ENCODE assay signal across 8 mouse cellular contexts in genomic region chrX:163957803-163958466, GRCm38 (mm10). TPM values are rescaled to one million over a fixed set of nuclear protein-coding genes. Genes with fewer than 3 reads are reported as not detected.
DNase-seq lines count a peak whose midpoint lies in the region; ATAC-seq and TF ChIP-seq lines count a peak whose summit lies in the region.

No protein-coding gene starts in this region.

- WGBS in embryonic facial prominence, embryonic 11.5 days: 11% methylated on average over 38 of the region's 67 CpGs
- WGBS in kidney, embryonic 15.5 days: 25% methylated on average over 57 of the region's 67 CpGs
- 17% methylated on average over 34 of the region's 67 CpGs for WGBS in lung, embryonic 14.5 days
- 20% methylated on average over 39 of the region's 67 CpGs for WGBS in neural tube, embryonic 14.5 days

- H3K4me3 ChIP-seq in embryonic facial prominence, embryonic 11.5 days (ENCODE audit: low read depth, low read length): peak overlapping the region; percentile 54
- peak overlapping the region; percentile 71 for H3K4me3 ChIP-seq in kidney, embryonic 15.5 days (replicated peaks)
- peak overlapping the region; percentile 60 for H3K4me3 ChIP-seq in lung, embryonic 14.5 days (ENCODE audit: low read depth, low read length)
- H3K4me3 ChIP-seq in neural tube, embryonic 14.5 days (ENCODE audit: low read depth, low read length): peak overlapping the region; percentile 54
- H3K4me3 ChIP-seq in testis, adult 2 months (ENCODE audit: control insufficient read depth, low read depth, low read length): peak overlapping the region; percentile 96

- H3K9me3 ChIP-seq in embryonic facial prominence, embryonic 11.5 days (replicated peaks; ENCODE audit: control insufficient read depth, low read length): no peaks in the 10 kb centered on the region
- H3K9me3 ChIP-seq in kidney, embryonic 15.5 days (replicated peaks): no peaks in the 10 kb centered on the region
- H3K9me3 ChIP-seq in lung, embryonic 14.5 days (ENCODE audit: low read depth, low read length): no peaks in the 10 kb centered on the region
- H3K9me3 ChIP-seq in neural tube, embryonic 14.5 days (ENCODE audit: control insufficient read depth, low read length): no peaks in the 10 kb centered on the region

- peak; percentile 89 for DNase-seq in CD4-positive, CD25-positive, alpha-beta regulatory T cell, adult 2 months (ENCODE audit: low read depth, low spot score)
- peak; percentile 69 to 86 for DNase-seq in adrenal gland, postnatal 36 days
- peak; percentile 69 for DNase-seq in embryonic facial prominence, embryonic 11.5 days (ENCODE audit: low spot score)
- DNase-seq in heart, adult 9 months (ENCODE audit: low spot score in 2 of 2): peak; percentile 13 to 58
- peak; percentile 71 for DNase-seq in lung, embryonic 14.5 days

- peak; percentile 91 for ATAC-seq in embryonic facial prominence, embryonic 11.5 days (replicated peaks; ENCODE audit: insufficient number of reproducible peaks, low FRiP score, low TSS enrichment, low read depth)
- ATAC-seq in kidney, embryonic 15.5 days (replicated peaks; ENCODE audit: low FRiP score): peak; percentile 95
- ATAC-seq in lung, embryonic 14.5 days (ENCODE audit: insufficient read depth): peak; percentile 94
- ATAC-seq in neural tube, embryonic 14.5 days (ENCODE audit: low read depth): peak; percentile 95

- H3K27me3 ChIP-seq in embryonic facial prominence, embryonic 11.5 days (ENCODE audit: control insufficient read depth, insufficient read depth, low read length): no peaks in the 10 kb centered on the region
- peaks cover 14% of the 10 kb centered on the region for H3K27me3 ChIP-seq in kidney, embryonic 15.5 days
- H3K27me3 ChIP-seq in lung, embryonic 14.5 days (ENCODE audit: insufficient read depth, low read length): no peaks in the 10 kb centered on the region
- no peaks in the 10 kb centered on the region for H3K27me3 ChIP-seq in neural tube, embryonic 14.5 days (ENCODE audit: control insufficient read depth, insufficient read depth, low read length)
- no peaks in the 10 kb centered on the region for H3K27me3 ChIP-seq in testis, adult 2 months (ENCODE audit: control insufficient read depth, insufficient read depth, low read length)

- peak; percentile 43; the same call in 1 of the 2 replicates for TF ChIP-seq POLR2A in testis, adult 2 months (IDR thresholded peaks at IDR 0.05; ENCODE audit: control insufficient read depth, low read depth, low read length)

- H3K4me1 ChIP-seq in embryonic facial prominence, embryonic 11.5 days (ENCODE audit: control insufficient read depth, insufficient read depth, low read length): no peaks in the 10 kb centered on the region
- H3K4me1 ChIP-seq in kidney, embryonic 15.5 days: peaks cover 7% of the 10 kb centered on the region; the same call in 1 of the 2 replicates
- no peaks in the 10 kb centered on the region for H3K4me1 ChIP-seq in lung, embryonic 14.5 days (ENCODE audit: insufficient read depth)
- H3K4me1 ChIP-seq in neural tube, embryonic 14.5 days (ENCODE audit: control insufficient read depth, insufficient read depth, low read length): no peaks in the 10 kb centered on the region
- no peaks in the 10 kb centered on the region; the same call in 1 of the 2 replicates for H3K4me1 ChIP-seq in testis, adult 2 months (ENCODE audit: control insufficient read depth, insufficient read depth, low read length)

- peak overlapping the region; percentile 45 for H3K4me2 ChIP-seq in embryonic facial prominence, embryonic 11.5 days (ENCODE audit: low read depth, low read length)
- H3K4me2 ChIP-seq in kidney, embryonic 15.5 days: peak overlapping the region; percentile 59
- H3K4me2 ChIP-seq in lung, embryonic 14.5 days: peak overlapping the region; percentile 63
- peak overlapping the region; percentile 50 for H3K4me2 ChIP-seq in neural tube, embryonic 14.5 days (ENCODE audit: low read depth, low read length)

- H3K27ac ChIP-seq in embryonic facial prominence, embryonic 11.5 days (replicated peaks; ENCODE audit: low read depth, low read length): peak overlapping the region; percentile 95
- peak overlapping the region; percentile 99 for H3K27ac ChIP-seq in kidney, embryonic 15.5 days
- H3K27ac ChIP-seq in lung, embryonic 14.5 days (ENCODE audit: low read depth): peak overlapping the region; percentile 99
- H3K27ac ChIP-seq in neural tube, embryonic 14.5 days (ENCODE audit: low read depth, low read length): peak overlapping the region; percentile 94
- peak overlapping the region; percentile 99 for H3K27ac ChIP-seq in testis, adult 2 months (ENCODE audit: control insufficient read depth, insufficient read depth, low read depth, low read length)

- no peak for TF ChIP-seq CTCF in lung, embryonic 14.5 days (IDR thresholded peaks at IDR 0.05; ENCODE audit: low read depth)
- TF ChIP-seq CTCF in testis, adult 2 months (IDR thresholded peaks at IDR 0.05; ENCODE audit: control insufficient read depth, insufficient read depth, insufficient replicate concordance, low read depth, low read length): no peak

- peak overlapping the region; percentile 77 for H3K9ac ChIP-seq in embryonic facial prominence, embryonic 11.5 days (replicated peaks; ENCODE audit: low read length)
- H3K9ac ChIP-seq in kidney, embryonic 15.5 days: peak overlapping the region; percentile 77
- peak overlapping the region; percentile 80 for H3K9ac ChIP-seq in lung, embryonic 14.5 days
- H3K9ac ChIP-seq in neural tube, embryonic 14.5 days (replicated peaks; ENCODE audit: low read depth, low read length): peak overlapping the region; percentile 72

- H3K36me3 ChIP-seq in embryonic facial prominence, embryonic 11.5 days (replicated peaks; ENCODE audit: control insufficient read depth, insufficient read depth, low read depth, low read length): no peaks in the 10 kb centered on the region
- H3K36me3 ChIP-seq in kidney, embryonic 15.5 days: peaks cover 30% of the 10 kb centered on the region
- peaks cover 27% of the 10 kb centered on the region for H3K36me3 ChIP-seq in lung, embryonic 14.5 days (ENCODE audit: insufficient read depth)
- no peaks in the 10 kb centered on the region for H3K36me3 ChIP-seq in neural tube, embryonic 14.5 days (ENCODE audit: control insufficient read depth, insufficient read depth, low read length)
- no peaks in the 10 kb centered on the region for H3K36me3 ChIP-seq in testis, adult 2 months (ENCODE audit: control insufficient read depth, insufficient read depth, low read length)

RNA-seq across cellular contexts. Expression of gene Zrsr2, which starts 0.5 kb away (rescaled TPM):
- 10 to 100 TPM; 23.7 to 30.2 TPM for total RNA-seq in adrenal gland, postnatal 36 days (2021)
- polyA plus RNA-seq in embryonic facial prominence, embryonic 11.5 days (2014; fragmentation: Nextera tagmentation; extraction: Ambion mirVana): 59.5 and 67.6 TPM in 2 replicates
- polyA plus RNA-seq in kidney, embryonic 15.5 days (2015; fragmentation: Nextera tagmentation; extraction: Ambion mirVana): 60.8 and 69.8 TPM in 2 replicates
- 50.4 and 53.1 TPM in 2 replicates for polyA plus RNA-seq in lung, embryonic 14.5 days (2014; fragmentation: Nextera tagmentation; extraction: Ambion mirVana)
- polyA plus RNA-seq in neural tube, embryonic 14.5 days (2014; fragmentation: Nextera tagmentation; extraction: Ambion mirVana): 51.3 and 55.5 TPM in 2 replicates
- polyA plus RNA-seq in testis, adult 2 months (2012; rRNA removed): 5.0 and 5.1 TPM in 2 replicates

RNA-seq across cellular contexts. Expression of gene Ap1s2, which starts 49.1 kb away (rescaled TPM):
- 10 to 100 TPM; 16.2 to 21.5 TPM for total RNA-seq in adrenal gland, postnatal 36 days (2021)
- polyA plus RNA-seq in embryonic facial prominence, embryonic 11.5 days (2014; fragmentation: Nextera tagmentation; extraction: Ambion mirVana): 28.9 and 32.1 TPM in 2 replicates
- 21.8 and 22.5 TPM in 2 replicates for polyA plus RNA-seq in kidney, embryonic 15.5 days (2015; fragmentation: Nextera tagmentation; extraction: Ambion mirVana)
- polyA plus RNA-seq in lung, embryonic 14.5 days (2014; fragmentation: Nextera tagmentation; extraction: Ambion mirVana): 19.8 and 20.1 TPM in 2 replicates
- polyA plus RNA-seq in neural tube, embryonic 14.5 days (2014; fragmentation: Nextera tagmentation; extraction: Ambion mirVana): 136 and 198 TPM in 2 replicates
- 1.9 and 2.3 TPM in 2 replicates for polyA plus RNA-seq in testis, adult 2 months (2012; rRNA removed)

Comparison
In these comparisons a context has a peak if more than half of its experiments do, and no peak if none do; other contexts are left out.
1. Peak in every context shown above with its lines: DNase-seq, ATAC-seq, H3K4me3 ChIP-seq and H3K27ac ChIP-seq.
2. DNase-seq: peak in every context shown above with its lines; median percentile 89 in CD4-positive, CD25-positive, alpha-beta regulatory T cell, adult 2 months; 78 in adrenal gland, postnatal 36 days; 71 in lung, embryonic 14.5 days; 69 in embryonic facial prominence, embryonic 11.5 days; 36 in heart, adult 9 months.